Mouse (Mus musculus): Measurements from ENCODE around the gene Mta3.
"Not testable (repeated sequence)": the region's sequence is repeated elsewhere in the genome, so short reads cannot be mapped to it uniquely, and the experiment has no call there.

Gene Mta3

GRCm38 (mm10) chr17:83707846-83708245 is 1.9 kb downstream of the Mta3 start:
- ATAC-seq (ENCODE audit: insufficient number of reproducible peaks, low FRiP score, low TSS enrichment) = no peak

GRCm38 (mm10) chr17:83708256-83708655 is 2.3 kb downstream of the Mta3 start:
- ATAC-seq (ENCODE audit: insufficient number of reproducible peaks, low FRiP score, low TSS enrichment) = no peak

GRCm38 (mm10) chr17:83708891-83709290 is 2.9 kb downstream of the Mta3 start:
- ATAC-seq (ENCODE audit: insufficient number of reproducible peaks, low FRiP score, low TSS enrichment) = no peak

DNA sequence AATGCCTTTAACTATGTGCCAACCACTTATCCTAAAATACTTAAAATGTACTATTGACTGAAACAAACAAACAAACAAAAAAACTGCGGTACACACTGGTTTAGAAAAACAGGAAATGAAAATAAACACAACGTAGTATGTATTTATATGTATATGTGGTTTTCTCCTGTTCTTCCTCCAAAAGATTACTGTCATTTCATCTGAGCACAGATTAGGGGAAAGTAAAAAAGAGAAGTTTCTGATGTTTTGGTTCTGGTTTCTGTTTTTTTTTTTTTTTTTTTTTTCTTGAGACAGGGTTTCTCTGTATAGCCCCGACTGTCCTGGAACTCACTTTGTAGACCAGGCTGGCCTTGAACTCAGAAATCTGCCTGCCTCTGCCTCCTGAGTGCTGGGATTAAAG is 3.6 kb downstream of the Mta3 start:
- ATAC-seq (ENCODE audit: insufficient number of reproducible peaks, low FRiP score, low TSS enrichment) = not testable (repeated sequence)

DNA sequence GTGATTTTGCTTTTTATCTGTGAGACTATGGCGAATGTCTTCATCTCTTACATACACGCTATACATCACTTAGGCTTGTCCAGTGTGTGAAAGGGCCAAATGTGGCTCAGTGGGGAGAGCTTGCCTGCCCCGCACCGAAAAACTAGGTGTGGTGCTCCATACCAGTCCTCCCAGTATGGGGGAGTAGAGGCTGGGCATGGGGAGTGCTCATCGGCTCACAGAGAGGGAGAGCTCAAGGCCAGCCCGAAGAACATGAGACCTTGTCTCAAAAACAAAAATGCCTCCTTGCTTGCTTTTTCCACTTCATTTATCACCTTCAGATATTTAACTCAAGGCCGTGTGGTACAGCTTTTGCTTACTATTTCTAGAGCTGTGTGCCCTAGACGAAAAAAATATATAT is 4.7 kb downstream of the Mta3 start:
- ATAC-seq (ENCODE audit: insufficient number of reproducible peaks, low FRiP score, low TSS enrichment) = no peak

DNA sequence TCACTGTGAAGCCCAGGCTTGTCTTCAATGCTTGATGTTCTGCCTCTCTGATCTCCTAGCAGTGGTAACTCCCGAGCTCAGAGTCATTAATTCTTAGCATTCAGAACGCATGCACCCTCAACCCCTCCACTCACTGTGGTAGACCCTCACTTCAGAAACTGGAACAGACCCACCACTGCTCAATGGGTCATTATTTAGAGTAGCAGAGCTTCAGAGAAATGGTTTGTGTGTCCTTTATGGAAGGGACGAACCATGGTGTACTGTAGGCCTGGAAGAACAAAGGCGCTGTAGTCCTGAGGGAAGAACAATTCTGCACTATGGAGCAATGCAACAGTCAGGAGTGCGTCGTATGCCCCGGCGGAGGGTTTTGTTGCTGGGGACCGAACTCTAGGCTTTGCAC is 6.4 kb downstream of the Mta3 start:
- ATAC-seq (ENCODE audit: insufficient number of reproducible peaks, low FRiP score, low TSS enrichment) = no peak

DNA sequence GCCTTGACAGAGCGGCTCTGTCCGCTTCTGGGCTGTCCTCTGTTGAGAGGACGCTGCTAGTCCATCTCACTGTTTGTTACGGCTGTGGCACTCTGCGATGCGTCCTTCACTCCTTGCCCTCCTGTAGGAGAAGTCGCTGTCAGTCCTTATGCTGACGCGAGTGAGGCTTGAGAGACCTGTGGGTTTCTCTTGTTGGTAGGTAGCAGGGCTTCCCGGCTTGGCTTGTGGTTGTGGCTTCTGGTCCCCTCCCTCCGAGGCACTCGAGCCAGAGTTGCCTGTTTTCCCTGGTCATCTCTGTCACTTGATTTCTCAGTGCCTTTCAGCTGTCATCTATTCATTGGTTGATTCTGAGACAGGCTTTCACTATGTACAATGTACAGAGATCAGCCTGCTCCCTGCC is 14.5 kb downstream of the Mta3 start:
- ATAC-seq (ENCODE audit: insufficient number of reproducible peaks, low FRiP score, low TSS enrichment) = no peak

DNA sequence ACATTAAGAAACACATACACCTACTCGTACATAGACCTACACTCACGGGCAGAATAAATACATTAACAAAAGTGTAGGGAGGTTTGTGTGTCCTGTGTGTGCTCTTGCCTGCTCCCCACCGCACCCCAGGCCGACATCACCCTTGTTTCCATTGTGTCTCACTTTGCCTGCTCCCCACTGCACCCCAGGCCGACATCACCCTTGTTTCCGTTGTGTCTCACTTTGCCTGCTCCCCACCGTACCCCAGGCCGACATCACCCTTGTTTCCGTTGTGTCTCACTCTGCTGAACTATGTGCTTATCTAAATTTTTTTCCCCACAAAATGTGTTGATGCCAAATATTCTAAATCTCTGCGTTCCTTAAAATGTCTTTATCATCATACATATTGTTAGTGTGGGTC is 15.2 kb downstream of the Mta3 start:
- ATAC-seq (ENCODE audit: insufficient number of reproducible peaks, low FRiP score, low TSS enrichment) = no peak

DNA sequence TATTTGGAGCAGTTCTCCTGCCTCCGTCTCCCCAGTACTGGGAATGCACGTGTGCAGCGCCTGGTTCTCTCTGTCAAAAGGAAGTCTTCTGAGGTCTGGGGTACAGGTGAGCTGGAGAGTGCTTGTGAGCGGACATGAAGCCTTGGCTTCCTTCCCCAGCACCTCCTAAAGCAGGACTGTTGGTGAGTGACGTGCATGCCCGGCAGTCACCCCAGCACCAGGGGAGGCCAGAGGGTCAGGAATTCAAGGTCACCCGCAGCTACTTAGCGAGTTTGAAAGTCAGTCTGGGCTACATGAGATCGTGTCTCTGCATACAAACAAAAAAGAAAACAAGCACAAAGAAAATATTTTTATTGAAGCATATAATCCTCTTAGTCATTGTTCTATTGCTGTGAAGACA is 17.1 kb downstream of the Mta3 start:
- ATAC-seq (ENCODE audit: insufficient number of reproducible peaks, low FRiP score, low TSS enrichment) = no peak

DNA sequence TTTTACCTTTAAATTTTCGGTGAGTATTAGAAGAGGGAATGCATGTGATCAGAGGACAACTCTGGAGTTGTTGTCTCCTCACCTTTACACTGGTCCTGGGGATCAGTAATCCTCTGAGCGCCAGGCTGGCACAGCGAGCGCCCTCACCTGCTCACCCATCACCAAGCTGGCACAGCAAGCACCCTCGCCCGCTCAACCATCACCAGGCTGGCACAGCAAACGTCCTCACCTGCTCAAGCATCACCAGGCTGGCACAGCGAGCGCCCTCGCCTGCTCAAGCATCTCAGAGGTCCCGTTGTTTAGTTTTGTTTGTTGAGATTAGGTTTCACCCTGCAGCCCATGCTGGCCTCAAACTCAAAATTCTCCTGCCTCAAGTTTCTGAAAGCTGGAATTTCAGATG is 20.5 kb downstream of the Mta3 start:
- ATAC-seq (ENCODE audit: insufficient number of reproducible peaks, low FRiP score, low TSS enrichment) = no peak

GRCm38 (mm10) chr17:83727707-83728106 is 21.7 kb downstream of the Mta3 start:
- no peak for ATAC-seq (ENCODE audit: insufficient number of reproducible peaks, low FRiP score, low TSS enrichment)

DNA sequence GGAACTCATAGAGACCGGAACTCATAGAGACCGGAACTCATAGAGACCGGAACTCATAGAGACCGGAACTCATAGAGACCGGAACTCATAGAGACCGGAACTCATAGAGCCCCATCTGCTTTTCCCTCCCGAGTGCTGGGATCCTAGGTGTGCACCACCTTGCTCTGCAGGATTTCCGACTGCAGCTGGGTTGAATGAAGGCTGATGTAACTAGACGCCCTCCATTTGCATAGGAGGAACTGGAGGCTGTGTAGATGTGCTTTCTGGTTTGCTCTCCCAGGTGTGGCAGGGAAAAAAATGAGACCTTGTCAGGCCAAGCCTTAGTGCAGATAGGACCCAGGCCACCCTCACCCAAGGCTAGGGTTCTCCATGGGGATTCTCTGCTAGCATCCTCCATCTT is 23.1 kb downstream of the Mta3 start:
- no peak for ATAC-seq (ENCODE audit: insufficient number of reproducible peaks, low FRiP score, low TSS enrichment)

DNA sequence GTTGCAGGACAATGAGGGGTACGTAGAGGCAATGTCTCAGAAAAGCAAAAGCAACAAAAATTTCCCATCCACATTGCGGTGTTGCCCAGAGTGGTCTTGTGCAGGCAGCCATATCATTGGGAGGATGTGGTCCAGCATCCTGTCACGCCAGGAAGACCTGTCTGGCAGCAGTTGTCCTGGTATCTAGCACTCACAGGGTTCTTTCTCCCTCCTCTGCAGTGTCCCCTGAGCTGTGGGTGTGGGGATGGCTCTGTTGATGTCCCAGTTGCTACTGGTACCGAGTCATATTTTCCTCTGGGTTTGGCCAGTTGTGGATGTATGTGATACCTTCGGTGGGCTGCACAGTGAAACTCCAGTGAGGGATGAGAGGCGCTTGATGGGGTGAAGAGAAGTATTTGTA is 24.2 kb downstream of the Mta3 start:
- ATAC-seq (ENCODE audit: insufficient number of reproducible peaks, low FRiP score, low TSS enrichment) = no peak

DNA sequence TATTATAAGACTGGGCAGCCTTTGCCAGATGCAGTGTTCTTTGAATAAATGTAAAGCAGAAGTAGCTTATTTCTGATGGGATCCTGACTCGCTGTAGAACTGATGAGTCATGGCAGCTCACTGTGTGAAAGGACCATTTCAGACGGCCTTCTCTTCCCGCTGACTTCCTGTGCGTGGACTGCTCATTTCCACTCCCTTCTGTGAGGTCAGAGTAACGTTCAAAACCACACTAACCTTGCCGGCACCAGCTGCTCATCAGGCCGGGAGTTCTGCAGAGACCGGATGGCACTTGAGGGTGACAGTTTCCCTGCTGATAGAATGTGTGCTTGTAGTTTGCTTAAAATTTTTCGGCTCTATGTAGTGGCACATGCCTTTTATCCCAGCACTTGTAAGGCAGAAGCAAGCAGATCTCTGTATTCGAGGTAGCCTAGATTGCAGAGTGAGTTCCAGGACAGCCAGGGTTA is 26.2 kb downstream of the Mta3 start:
- ATAC-seq (ENCODE audit: insufficient number of reproducible peaks, low FRiP score, low TSS enrichment) = no peak

DNA sequence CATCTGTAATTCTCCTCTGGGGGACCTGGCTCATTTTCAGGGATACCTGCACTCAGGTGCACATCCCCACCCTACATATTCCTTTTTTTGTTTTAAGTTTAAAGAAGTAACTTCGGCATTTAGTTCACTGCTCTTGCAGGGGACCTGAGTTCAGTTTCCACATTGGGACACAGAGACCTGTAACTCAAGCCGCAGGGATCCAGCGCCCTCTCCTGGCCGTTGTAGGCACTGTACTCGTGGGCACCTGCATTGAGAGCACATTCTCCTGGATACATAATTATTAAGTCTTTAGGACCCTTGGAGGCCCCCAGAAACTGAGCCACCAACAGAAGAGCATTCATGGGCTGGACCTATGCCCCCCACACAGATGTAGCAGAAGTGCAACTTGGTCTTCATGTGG is 26.8 kb downstream of the Mta3 start:
- peak; percentile 18; the same call in 1 of the 2 replicates for ATAC-seq (ENCODE audit: insufficient number of reproducible peaks, low FRiP score, low TSS enrichment)

- ATAC-seq (ENCODE audit: insufficient number of reproducible peaks, low FRiP score, low TSS enrichment) = no peak
Observed at GRCm38 (mm10) chr17:83736701-83737100, 30.7 kb downstream of the Mta3 start.

GRCm38 (mm10) chr17:83737775-83738174 is 31.8 kb downstream of the Mta3 start:
- no peak for ATAC-seq (ENCODE audit: insufficient number of reproducible peaks, low FRiP score, low TSS enrichment)

DNA sequence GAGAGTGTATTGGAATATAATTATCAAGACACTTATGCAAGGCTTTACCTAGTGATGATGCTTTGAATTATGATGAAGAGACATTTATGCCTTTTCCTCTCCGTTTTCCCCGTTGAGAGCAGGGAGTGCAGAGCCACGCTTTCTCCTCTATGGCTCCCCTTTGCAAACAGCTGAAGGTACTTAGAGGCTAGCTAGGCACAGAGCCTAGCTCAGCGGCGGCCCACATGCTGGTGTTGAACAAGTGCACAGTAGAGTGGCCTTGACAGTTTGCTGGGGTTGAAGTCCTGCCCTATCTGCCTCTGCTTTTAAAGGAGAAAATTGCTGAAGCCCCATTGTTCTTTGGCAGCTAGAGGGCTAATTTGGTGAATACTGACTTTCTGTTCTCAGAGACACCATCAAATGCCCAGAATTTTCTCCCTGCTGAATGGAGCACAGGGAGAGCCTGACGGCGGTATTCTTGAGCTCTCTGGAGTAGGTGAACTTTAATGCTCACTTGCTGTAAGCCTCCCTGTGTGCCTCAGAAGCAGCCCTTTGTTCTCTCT is 34.2 kb downstream of the Mta3 start:
- ATAC-seq (ENCODE audit: insufficient number of reproducible peaks, low FRiP score, low TSS enrichment) = no peak

DNA sequence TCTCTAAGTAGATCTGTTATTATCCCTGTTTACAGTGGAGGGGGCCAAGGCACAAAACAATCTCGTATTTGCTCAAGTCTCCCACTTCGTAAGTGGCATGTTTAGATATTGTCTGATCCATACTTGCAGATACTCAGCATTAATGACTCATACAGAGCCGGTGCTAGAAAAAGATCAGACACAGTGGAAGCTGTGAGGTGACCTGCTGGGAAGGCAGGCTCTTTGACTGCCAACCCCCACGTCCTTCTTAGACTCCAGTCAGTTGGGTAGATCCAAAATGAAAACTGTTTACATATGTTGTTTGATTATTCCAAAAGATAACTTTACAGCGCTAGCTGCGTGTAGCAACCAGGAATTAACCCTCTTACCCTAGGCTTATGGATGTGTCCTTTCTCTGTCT is 35.3 kb downstream of the Mta3 start:
- peak; percentile 72; the same call in 1 of the 2 replicates for ATAC-seq (ENCODE audit: insufficient number of reproducible peaks, low FRiP score, low TSS enrichment)

DNA sequence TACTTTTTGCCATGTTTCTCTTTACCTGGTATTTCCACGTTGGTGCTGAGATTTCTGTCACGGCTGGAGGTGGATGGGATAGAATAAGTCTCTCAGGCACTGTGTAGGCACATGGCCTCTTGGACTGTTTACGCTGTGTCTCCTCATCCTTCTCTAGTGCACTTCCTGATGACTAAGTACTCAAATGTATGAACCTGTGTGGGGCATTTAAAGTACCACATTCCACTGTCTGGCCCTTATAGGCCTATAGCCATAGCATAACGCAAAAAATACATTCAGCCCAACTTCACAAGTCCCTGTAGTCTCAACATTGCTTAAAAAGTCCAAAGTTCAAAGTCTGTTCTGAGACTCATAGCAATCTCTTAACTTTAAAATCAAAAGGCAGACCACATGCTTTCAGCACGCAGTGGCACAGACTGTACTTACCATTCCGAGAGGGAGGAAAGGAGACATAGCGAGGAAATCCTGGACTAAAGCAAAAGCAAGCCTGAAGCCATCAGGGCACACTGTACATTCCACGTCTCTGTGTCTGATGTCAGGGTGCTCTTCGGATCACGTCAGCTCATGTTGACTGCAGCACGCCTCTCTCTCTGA is 38.4 kb downstream of the Mta3 start:
- ATAC-seq (ENCODE audit: insufficient number of reproducible peaks, low FRiP score, low TSS enrichment) = no peak

DNA sequence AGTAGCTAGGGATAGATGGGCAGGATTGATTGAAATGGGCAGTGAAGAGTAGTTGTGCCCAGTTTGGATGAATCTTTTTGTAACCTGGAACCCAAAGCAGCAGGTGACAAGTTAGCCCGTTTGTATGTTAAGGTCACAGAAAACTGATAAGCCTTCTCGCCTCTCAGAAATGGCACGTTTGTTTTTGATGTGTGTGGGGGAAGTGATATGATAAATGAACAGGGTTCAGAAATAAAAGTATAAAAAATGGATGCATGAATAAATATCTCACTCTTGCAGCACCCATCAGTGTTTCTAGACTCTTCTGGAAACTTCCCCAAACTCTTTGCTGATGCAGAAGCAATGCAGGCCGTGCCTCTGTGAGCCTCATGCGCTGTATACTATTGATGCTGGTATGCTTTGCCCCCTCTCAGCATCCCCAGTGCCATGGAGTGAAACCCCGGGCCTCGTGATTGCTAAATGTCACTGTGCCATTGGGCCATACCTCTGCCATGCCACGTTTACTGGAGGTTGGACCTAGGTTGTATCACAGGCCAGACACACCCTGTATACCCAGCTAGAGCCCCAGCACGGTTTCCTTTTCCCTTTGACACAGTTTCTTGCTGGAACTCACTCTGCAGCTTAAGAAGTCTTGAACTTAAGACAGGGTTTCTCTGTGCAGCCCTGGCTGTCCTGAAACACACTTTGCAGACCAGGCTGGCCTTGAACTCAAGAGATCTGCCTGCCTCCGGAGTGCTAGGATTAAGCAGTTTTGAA is 41.6 kb downstream of the Mta3 start:
- ATAC-seq (ENCODE audit: insufficient number of reproducible peaks, low FRiP score, low TSS enrichment) = no peak

All from cerebellum, adult (tissue).